Mouse (Mus musculus): ENCODE results near the gene Paxx.

The Paxx gene

GRCm38 (mm10) chr2:25408908-25409307 lies 52.0 kb downstream of the Paxx start:
- no peak for DNase-seq (ENCODE audit: low read depth, low spot score)

All from brain, adult 2 months (tissue).